Mouse (Mus musculus): ENCODE measurements at regions not wholly inside any gene's neighbourhood (a gene's known extent, or its start where the extent isn't known, plus 50 kb on each side); places are given as distances from the start of the nearest gene placed in this dataset.

DNA sequence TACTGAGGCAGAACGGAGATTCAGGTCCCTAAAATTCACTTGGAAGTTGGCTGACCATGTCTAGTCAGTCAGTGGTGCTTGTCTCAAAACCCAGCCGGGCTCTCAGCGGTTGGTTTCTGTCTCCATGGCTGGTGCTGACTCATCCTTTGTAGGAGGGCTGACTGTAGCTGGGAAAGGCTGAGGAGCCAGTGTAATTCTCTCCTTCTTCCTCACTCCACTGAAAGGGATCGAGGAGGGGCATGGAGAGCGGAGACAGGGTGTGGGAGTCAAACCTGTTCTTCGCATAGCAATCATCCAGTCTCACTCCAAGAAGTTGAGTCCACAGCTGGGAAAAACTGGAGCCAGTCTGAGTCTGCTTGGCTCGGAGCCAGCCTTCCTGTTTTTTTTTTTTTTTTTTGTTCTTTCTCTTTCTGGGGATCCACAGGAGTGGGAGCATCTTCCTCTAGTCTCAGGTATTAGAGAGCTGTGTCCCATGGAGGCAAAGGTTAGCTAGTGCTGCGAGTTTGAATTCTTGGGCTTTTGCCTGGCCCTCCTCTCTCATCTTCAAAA lies 80.4 kb upstream of the Calcoco1 start:
- Histone ChIP-seq H3K27me3 (ENCODE audit: control insufficient read depth, insufficient read depth, low read length) (peaks cover 35% of the 10 kb centered on the region), H3K4me2 (ENCODE audit: low read length) (no peak overlapping the region), H3K4me1 (ENCODE audit: control insufficient read depth in 2 of 2, insufficient read depth in 2 of 2, low read length in 2 of 2) (no peaks in the 10 kb centered on the region), H3K27ac (replicated peaks in 1 of 2; ENCODE audit: control insufficient read depth in 1 of 2, insufficient read depth in 1 of 2, low read depth in 2 of 2, low read length in 2 of 2) (no peak overlapping the region), H3K9ac (ENCODE audit: low read length) (no peak overlapping the region), H3K4me3 (ENCODE audit: control insufficient read depth in 1 of 2, insufficient read depth in 1 of 2, low read depth in 1 of 2, low read length in 2 of 2) (no peak overlapping the region), H3K9me3 (ENCODE audit: control insufficient read depth, low read length) (no peaks in the 10 kb centered on the region), H3K36me3 (ENCODE audit: control insufficient read depth, insufficient read depth, low read length) (no peaks in the 10 kb centered on the region)
- no peak for ATAC-seq (ENCODE audit: insufficient number of reproducible peaks, insufficient read depth, low FRiP score, low read depth)
- WGBS, result 59% methylated on average over 8 of the region's 8 CpGs

DNA sequence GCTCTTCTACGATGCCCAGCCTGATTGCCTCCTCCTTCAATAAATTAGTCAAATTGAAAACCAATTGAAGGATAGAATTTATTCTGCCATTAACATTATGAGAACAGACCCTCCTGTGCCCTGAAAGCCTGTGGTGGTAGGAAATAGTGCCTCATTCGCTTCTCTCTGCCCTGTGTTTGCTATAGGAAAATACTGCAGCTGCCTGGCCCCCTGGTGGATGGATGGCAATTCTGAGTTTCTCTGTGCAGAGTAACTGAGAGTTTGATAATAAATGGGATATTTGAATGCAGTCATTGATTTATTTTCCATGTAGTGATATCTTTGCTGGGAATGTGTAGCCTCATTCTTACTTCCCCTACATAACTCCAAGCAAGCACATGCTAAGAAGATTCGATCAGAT lies 85.4 kb upstream of the Calcoco1 start:
- no peak for ATAC-seq (ENCODE audit: insufficient number of reproducible peaks, insufficient read depth, low FRiP score, low read depth)
- no peak overlapping the region for H3K4me3 ChIP-seq (ENCODE audit: control insufficient read depth in 1 of 2, insufficient read depth in 1 of 2, low read depth in 1 of 2, low read length in 2 of 2)
- WGBS, result 58% methylated on average over 3 of the region's 3 CpGs
- H3K4me2 ChIP-seq (ENCODE audit: low read length), result no peak overlapping the region
- H3K9ac ChIP-seq (ENCODE audit: low read length), result no peak overlapping the region
- no peaks in the 10 kb centered on the region for H3K36me3 ChIP-seq (ENCODE audit: control insufficient read depth, insufficient read depth, low read length)
- peaks cover 38% of the 10 kb centered on the region for H3K27me3 ChIP-seq (ENCODE audit: control insufficient read depth, insufficient read depth, low read length)
- no peaks in the 10 kb centered on the region for H3K9me3 ChIP-seq (ENCODE audit: control insufficient read depth, low read length)
- no peaks in the 10 kb centered on the region for H3K4me1 ChIP-seq (ENCODE audit: control insufficient read depth in 2 of 2, insufficient read depth in 2 of 2, low read length in 2 of 2)
- H3K27ac ChIP-seq (replicated peaks in 1 of 2; ENCODE audit: control insufficient read depth in 1 of 2, insufficient read depth in 1 of 2, low read depth in 2 of 2, low read length in 2 of 2), result no peak overlapping the region

DNA sequence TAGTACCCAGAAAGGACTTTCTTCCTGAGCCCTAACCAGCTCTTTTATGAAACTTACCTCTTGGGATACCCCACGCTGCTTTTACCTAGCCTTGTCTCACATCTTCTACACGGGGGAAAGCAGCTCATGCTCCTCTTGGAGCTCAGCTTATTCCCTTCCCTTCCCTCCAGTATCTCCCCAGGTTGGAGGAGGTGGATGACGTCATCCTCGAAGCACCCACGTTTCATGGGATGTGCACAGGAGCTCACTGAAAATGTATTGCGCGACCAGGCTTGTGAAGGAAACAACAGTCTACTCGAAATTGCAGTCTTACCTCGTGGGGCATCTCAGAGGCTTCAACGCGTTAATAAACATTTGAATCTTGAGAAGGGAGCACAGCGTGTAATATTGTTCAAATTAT lies 97.2 kb upstream of the Calcoco1 start:
- Histone ChIP-seq H3K27me3 (ENCODE audit: control insufficient read depth, insufficient read depth, low read length) (peaks cover 17% of the 10 kb centered on the region), H3K9me3 (ENCODE audit: control insufficient read depth, low read length) (no peaks in the 10 kb centered on the region), H3K4me2 (ENCODE audit: low read length) (no peak overlapping the region), H3K27ac (replicated peaks in 1 of 2; ENCODE audit: control insufficient read depth in 1 of 2, insufficient read depth in 1 of 2, low read depth in 2 of 2, low read length in 2 of 2) (no peak overlapping the region), H3K4me1 (ENCODE audit: control insufficient read depth in 2 of 2, insufficient read depth in 2 of 2, low read length in 2 of 2) (no peaks in the 10 kb centered on the region), H3K36me3 (ENCODE audit: control insufficient read depth, insufficient read depth, low read length) (no peaks in the 10 kb centered on the region), H3K9ac (ENCODE audit: low read length) (no peak overlapping the region), H3K4me3 (ENCODE audit: control insufficient read depth in 1 of 2, insufficient read depth in 1 of 2, low read depth in 1 of 2, low read length in 2 of 2) (no peak overlapping the region)
- 70% methylated on average over 12 of the region's 12 CpGs for WGBS
- no peak for ATAC-seq (ENCODE audit: insufficient number of reproducible peaks, insufficient read depth, low FRiP score, low read depth)

DNA sequence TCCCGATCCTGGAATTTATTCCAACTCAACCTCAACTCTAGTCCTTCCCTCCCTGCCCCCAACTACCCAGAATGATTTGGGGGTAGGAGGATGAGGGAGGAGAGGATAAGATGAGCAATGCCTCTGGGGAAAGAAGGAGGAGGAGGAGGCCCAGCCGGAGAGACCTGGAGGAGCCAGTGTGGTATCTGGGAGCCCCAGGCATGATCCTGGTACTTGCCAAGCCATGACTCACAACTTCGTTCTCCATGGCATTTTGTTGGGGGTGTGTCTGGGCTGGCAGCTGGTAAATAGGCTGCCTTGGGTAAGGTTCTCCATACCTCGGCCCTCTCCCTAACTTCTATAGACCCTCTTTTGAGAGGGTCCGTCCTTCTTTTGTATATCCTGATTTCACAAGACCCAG lies 81.2 kb upstream of the Hoxc13 start:
- H3K4me2 ChIP-seq (ENCODE audit: low read length), result no peak overlapping the region
- no peaks in the 10 kb centered on the region for H3K9me3 ChIP-seq (ENCODE audit: control insufficient read depth, low read length)
- no peak overlapping the region for H3K9ac ChIP-seq (ENCODE audit: low read length)
- H3K4me3 ChIP-seq (ENCODE audit: control insufficient read depth in 1 of 2, insufficient read depth in 1 of 2, low read depth in 1 of 2, low read length in 2 of 2), result no peak overlapping the region
- no peaks in the 10 kb centered on the region for H3K36me3 ChIP-seq (ENCODE audit: control insufficient read depth, insufficient read depth, low read length)
- 62% methylated on average over 5 of the region's 5 CpGs for WGBS
- no peaks in the 10 kb centered on the region for H3K4me1 ChIP-seq (ENCODE audit: control insufficient read depth in 2 of 2, insufficient read depth in 2 of 2, low read length in 2 of 2)
- no peak overlapping the region for H3K27ac ChIP-seq (replicated peaks in 1 of 2; ENCODE audit: control insufficient read depth in 1 of 2, insufficient read depth in 1 of 2, low read depth in 2 of 2, low read length in 2 of 2)
- H3K27me3 ChIP-seq (ENCODE audit: control insufficient read depth, insufficient read depth, low read length), result peaks cover 12% of the 10 kb centered on the region
- ATAC-seq (ENCODE audit: insufficient number of reproducible peaks, insufficient read depth, low FRiP score, low read depth), result no peak

DNA sequence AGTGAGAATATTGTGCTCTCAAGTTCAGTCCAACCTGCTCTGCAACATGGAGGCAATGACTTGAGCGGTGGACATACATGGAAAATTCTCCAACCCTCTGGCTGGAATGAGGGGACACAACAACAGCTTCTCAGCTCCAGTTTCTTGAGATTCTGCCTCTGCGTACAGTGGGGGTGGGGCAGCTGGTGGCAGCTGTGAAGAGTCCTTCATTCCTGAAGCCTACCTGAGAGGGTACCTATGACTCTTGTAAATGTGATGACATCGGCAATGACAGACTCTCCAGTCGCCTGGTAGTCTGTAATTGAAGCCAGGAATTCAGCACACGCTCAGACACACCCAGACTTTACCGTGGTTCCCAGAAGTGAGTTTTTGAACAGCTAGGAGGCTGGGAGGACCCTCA lies 58.5 kb upstream of the Hoxc13 start:
- Histone ChIP-seq H3K27me3 (ENCODE audit: control insufficient read depth, insufficient read depth, low read length) (no peaks in the 10 kb centered on the region), H3K9me3 (ENCODE audit: control insufficient read depth, low read length) (no peaks in the 10 kb centered on the region), H3K36me3 (ENCODE audit: control insufficient read depth, insufficient read depth, low read length) (no peaks in the 10 kb centered on the region), H3K4me1 (ENCODE audit: control insufficient read depth in 2 of 2, insufficient read depth in 2 of 2, low read length in 2 of 2) (no peaks in the 10 kb centered on the region), H3K27ac (replicated peaks in 1 of 2; ENCODE audit: control insufficient read depth in 1 of 2, insufficient read depth in 1 of 2, low read depth in 2 of 2, low read length in 2 of 2) (no peak overlapping the region), H3K4me3 (ENCODE audit: control insufficient read depth in 1 of 2, insufficient read depth in 1 of 2, low read depth in 1 of 2, low read length in 2 of 2) (no peak overlapping the region), H3K4me2 (ENCODE audit: low read length) (no peak overlapping the region), H3K9ac (ENCODE audit: low read length) (no peak overlapping the region)
- no peak for ATAC-seq (ENCODE audit: insufficient number of reproducible peaks, insufficient read depth, low FRiP score, low read depth)
- WGBS, result 69% methylated on average over 6 of the region's 6 CpGs

DNA sequence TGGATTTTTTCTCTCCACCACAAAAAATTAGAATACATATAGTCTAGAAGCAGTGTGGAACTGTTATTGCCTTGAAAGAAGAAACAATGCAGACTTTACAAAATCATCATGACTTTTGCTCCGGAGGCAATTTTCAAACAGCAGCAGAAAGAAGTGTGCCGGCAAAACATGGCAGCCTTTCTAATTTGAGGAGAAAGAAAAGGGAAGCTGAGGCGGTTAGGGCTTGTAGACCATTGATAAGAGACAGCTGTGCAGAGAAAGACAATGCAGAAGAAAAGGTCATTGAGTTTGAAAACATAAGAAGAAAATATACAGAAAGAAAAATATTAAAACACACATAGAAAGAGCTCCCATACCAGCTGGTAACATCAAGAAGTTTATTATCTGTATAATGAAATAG lies 54.1 kb upstream of the Hoxc13 start:
- no peak for ATAC-seq (ENCODE audit: insufficient number of reproducible peaks, insufficient read depth, low FRiP score, low read depth)
- Histone ChIP-seq H3K4me1 (ENCODE audit: control insufficient read depth in 2 of 2, insufficient read depth in 2 of 2, low read length in 2 of 2) (no peaks in the 10 kb centered on the region), H3K36me3 (ENCODE audit: control insufficient read depth, insufficient read depth, low read length) (no peaks in the 10 kb centered on the region), H3K4me2 (ENCODE audit: low read length) (no peak overlapping the region), H3K9ac (ENCODE audit: low read length) (no peak overlapping the region), H3K4me3 (ENCODE audit: control insufficient read depth in 1 of 2, insufficient read depth in 1 of 2, low read depth in 1 of 2, low read length in 2 of 2) (no peak overlapping the region), H3K9me3 (ENCODE audit: control insufficient read depth, low read length) (no peaks in the 10 kb centered on the region), H3K27ac (replicated peaks in 1 of 2; ENCODE audit: control insufficient read depth in 1 of 2, insufficient read depth in 1 of 2, low read depth in 2 of 2, low read length in 2 of 2) (no peak overlapping the region), H3K27me3 (ENCODE audit: control insufficient read depth, insufficient read depth, low read length) (no peaks in the 10 kb centered on the region)
- WGBS, result 73% methylated on average over 3 of the region's 3 CpGs
